Mouse (Mus musculus) bone marrow macrophage, adult 2 months (primary cell): ENCODE data around the gene Ppp1r16b. TPM values are rescaled to one million over a fixed set of nuclear protein-coding genes. Genes with fewer than 3 reads are reported as not detected.

Source experiments
- H3K27ac ChIP-seq: 2 replicates; pipeline ENCODE4 v1.5.1; 2012; ENCODE audit warnings: low read depth, low read length; ENCODE audit not compliant: insufficient read depth
- H3K4me1 ChIP-seq: 2 replicates; pipeline ENCODE4 v1.6.1; 2012; ENCODE audit warnings: low read length; ENCODE audit not compliant: control insufficient read depth, insufficient read depth
- H3K4me3 ChIP-seq: 2 replicates; pipeline ENCODE4 v1.5.1; 2012; ENCODE audit warnings: mild to moderate bottlenecking, low read length, moderate library complexity; ENCODE audit not compliant: insufficient read depth
- CTCF ChIP-seq: IDR thresholded peaks from 2 replicates; pipeline ENCODE4 v1.5.1; 2012; ENCODE audit warnings: low read depth, mild to moderate bottlenecking, low read length, moderate library complexity
- POLR2A ChIP-seq: IDR thresholded peaks from 2 replicates; pipeline ENCODE4 v1.6.1; 2012; ENCODE audit warnings: mild to moderate bottlenecking, low read depth, low read length, borderline replicate concordance
- polyA plus RNA-seq: library from polyadenylated mRNA; stranded (reverse); fragments of >200 nt; gene quantifications from 2 replicates; pipeline ENCODE4 v1.2.4, GENCODE M21; 2012; ENCODE audit not compliant: missing spikeins, insufficient read depth, insufficient read length

Gene Ppp1r16b
- polyA plus RNA-seq, 1 experiment = not detected

- no peak overlapping the region for H3K27ac ChIP-seq
- no peak for TF ChIP-seq POLR2A
- no peak for TF ChIP-seq CTCF
- H3K4me1 ChIP-seq = peaks cover 2% of the 10 kb centered on the region; the same call in 1 of the 2 replicates
- H3K4me3 ChIP-seq = no peak overlapping the region
Measured at GRCm38 (mm10) chr2:158718816-158719549, 53.8 kb downstream of the Ppp1r16b start.

- H3K4me3 ChIP-seq = no peak overlapping the region
- peaks cover 2% of the 10 kb centered on the region; the same call in 1 of the 2 replicates for H3K4me1 ChIP-seq
- H3K27ac ChIP-seq = no peak overlapping the region
- TF ChIP-seq POLR2A (no peak), CTCF (no peak)
Measured at GRCm38 (mm10) chr2:158720715-158721370, 55.6 kb downstream of the Ppp1r16b start.

- H3K27ac ChIP-seq = no peak overlapping the region
- no peak overlapping the region for H3K4me3 ChIP-seq
- TF ChIP-seq POLR2A (no peak), CTCF (no peak)
- H3K4me1 ChIP-seq = peaks cover 2% of the 10 kb centered on the region; the same call in 1 of the 2 replicates
Measured at GRCm38 (mm10) chr2:158721481-158721880, 56.3 kb downstream of the Ppp1r16b start.

- H3K4me1 ChIP-seq = peaks cover 2% of the 10 kb centered on the region; the same call in 1 of the 2 replicates
- H3K4me3 ChIP-seq = no peak overlapping the region
- no peak for TF ChIP-seq CTCF
- TF ChIP-seq POLR2A = no peak
- H3K27ac ChIP-seq = no peak overlapping the region
Measured at GRCm38 (mm10) chr2:158722135-158722534, 56.9 kb downstream of the Ppp1r16b start.

DNA sequence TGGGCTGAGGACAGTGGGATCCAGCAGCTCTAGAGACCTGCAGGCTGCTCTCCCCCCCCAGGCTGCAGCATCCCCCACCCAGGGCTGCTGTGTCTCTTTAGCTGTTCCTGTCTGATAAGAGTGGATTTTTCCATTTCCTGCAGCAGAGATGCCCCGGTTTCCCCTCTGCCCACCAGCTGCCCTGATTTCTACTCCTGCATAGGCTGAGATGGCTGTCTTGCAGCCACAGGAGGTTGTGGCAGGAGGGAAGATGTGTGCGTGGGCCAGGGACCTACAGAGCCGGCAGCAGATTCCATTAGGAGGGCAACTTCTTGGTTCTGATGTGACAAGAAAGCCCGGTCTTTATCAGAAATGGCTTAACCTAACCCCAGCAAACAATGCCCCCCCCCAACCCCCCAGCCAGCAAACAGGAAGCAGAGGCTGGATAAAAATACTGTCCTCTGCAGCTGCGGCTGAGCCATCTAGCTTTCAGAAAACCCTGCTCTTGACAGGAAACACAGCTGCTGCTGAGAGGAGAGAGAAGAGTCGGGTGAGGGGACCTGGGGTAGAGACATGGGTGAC, 57.9 kb downstream of the Ppp1r16b start:
- H3K27ac ChIP-seq = no peak overlapping the region
- no peak overlapping the region for H3K4me3 ChIP-seq
- TF ChIP-seq CTCF = no peak
- TF ChIP-seq POLR2A = no peak
- peaks cover 2% of the 10 kb centered on the region; the same call in 1 of the 2 replicates for H3K4me1 ChIP-seq

GRCm38 (mm10) chr2:158723806-158724205, 58.6 kb downstream of the Ppp1r16b start:
- TF ChIP-seq POLR2A (no peak), CTCF (no peak)
- peaks cover 2% of the 10 kb centered on the region; the same call in 1 of the 2 replicates for H3K4me1 ChIP-seq
- no peak overlapping the region for H3K4me3 ChIP-seq
- no peak overlapping the region for H3K27ac ChIP-seq

DNA sequence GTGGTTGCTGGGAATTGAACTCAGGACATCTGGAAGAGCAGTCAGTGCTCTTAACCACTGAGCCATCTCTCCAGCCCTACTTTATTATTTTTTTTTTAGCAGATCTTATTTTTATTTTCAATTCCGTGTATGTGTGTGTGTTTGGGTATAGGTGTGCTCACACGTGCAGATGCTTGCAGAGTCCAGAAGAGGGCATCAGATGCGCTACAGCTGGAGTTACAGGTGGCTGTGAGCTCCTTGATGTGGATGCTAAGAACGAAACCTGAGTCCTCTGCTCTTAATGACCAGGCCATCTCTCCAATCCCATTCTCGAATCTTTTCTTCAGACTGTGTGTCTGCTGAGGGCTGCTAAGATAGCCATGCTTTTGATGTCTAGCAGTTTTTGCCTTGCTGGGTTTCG, 61.1 kb downstream of the Ppp1r16b start:
- no peak overlapping the region for H3K4me3 ChIP-seq
- TF ChIP-seq POLR2A (no peak), CTCF (no peak)
- H3K4me1 ChIP-seq = peaks cover 2% of the 10 kb centered on the region; the same call in 1 of the 2 replicates
- no peak overlapping the region for H3K27ac ChIP-seq

DNA sequence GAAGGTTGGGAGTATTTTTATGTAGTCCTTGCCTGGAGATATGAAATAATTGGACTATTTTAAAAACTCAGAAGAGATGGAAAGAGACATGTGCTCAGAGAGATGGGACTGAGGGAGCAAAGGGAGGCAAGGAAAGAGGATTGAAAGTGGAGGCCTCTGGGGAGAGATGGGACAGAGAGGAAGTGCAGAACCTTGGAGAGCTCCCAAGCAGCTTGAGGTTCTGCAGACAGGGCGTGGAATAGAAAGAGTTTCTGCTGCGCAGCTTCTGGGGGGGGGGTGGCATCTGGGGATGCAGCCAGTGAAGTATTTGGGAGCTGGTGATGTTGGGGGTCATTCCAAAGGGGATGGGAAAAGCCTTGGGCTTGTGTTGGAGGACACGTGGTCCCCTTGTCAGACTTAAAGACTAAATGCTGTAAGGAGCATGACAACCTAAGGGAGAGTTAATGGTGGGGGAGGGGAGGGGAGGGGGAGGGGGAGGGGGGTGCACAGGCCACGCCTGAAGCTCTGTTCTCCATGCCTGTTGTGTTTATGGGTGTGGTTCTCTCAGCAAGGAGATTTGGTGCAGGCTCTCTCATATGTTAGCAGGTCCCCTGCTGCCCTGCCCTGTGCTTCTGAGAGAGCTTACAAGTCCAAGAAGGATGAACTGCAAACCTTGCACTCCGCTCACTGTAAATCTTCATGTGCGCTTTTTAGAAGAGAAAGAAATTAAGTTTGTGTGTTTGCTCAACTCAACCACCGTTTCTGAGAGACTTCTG, 63.0 kb downstream of the Ppp1r16b start:
- no peak for TF ChIP-seq CTCF
- no peak for TF ChIP-seq POLR2A
- no peak overlapping the region for H3K4me3 ChIP-seq
- peaks cover 2% of the 10 kb centered on the region; the same call in 1 of the 2 replicates for H3K4me1 ChIP-seq
- H3K27ac ChIP-seq = no peak overlapping the region

GRCm38 (mm10) chr2:158730896-158731295, 65.7 kb downstream of the Ppp1r16b start:
- no peak overlapping the region for H3K4me3 ChIP-seq
- H3K4me1 ChIP-seq = no peaks in the 10 kb centered on the region
- no peak overlapping the region for H3K27ac ChIP-seq
- TF ChIP-seq CTCF = no peak
- TF ChIP-seq POLR2A = no peak
